25 mouse cellular contexts compared by ENCODE assay signal in genomic region chr7:64371940-64372878, GRCm38 (mm10). TPM values are rescaled to one million over a fixed set of nuclear protein-coding genes. Genes with fewer than 3 reads are reported as not detected.
DNase-seq lines count a peak whose midpoint lies in the region; ATAC-seq and TF ChIP-seq lines count a peak whose summit lies in the region.
"Had no signal": no experiment of that assay in that cellular context is flagged by ENCODE, and none has a peak within 500 bp of the region (broad histone marks: within the 10 kb centered on the region; RNA-seq: fewer than 3 reads in every experiment).

No protein-coding gene starts in this region.

- ATAC-seq in forebrain, embryonic 12.5 days (ENCODE audit: low FRiP score) = no peak
- no peak for ATAC-seq in liver, embryonic 13.5 days (ENCODE audit: low read depth)
- ATAC-seq in liver, postnatal 0 days = no peak
- ATAC-seq in G1E (ENCODE audit: extremely low read depth, insufficient number of reproducible peaks, low FRiP score, poor library complexity, severe bottlenecking) = no peak
- ATAC-seq: forebrain, postnatal 0 days; hindbrain, embryonic 16.5 days; intestine, postnatal 0 days had no signal

- no peak overlapping the region for H3K9ac ChIP-seq in forebrain, embryonic 12.5 days
- no peak overlapping the region for H3K9ac ChIP-seq in liver, embryonic 13.5 days
- H3K9ac ChIP-seq in liver, postnatal 0 days (replicated peaks) = no peak overlapping the region

- no peak for TF ChIP-seq CTCF in liver, postnatal 0 days (IDR thresholded peaks at IDR 0.05; ENCODE audit: low read depth)
- no peak for TF ChIP-seq CTCF in G1E (IDR thresholded peaks at IDR 0.05; ENCODE audit: low read depth, low read length)

- TF ChIP-seq POLR2A in myocyte (IDR thresholded peaks at IDR 0.05; ENCODE audit: insufficient read length, low read depth) = no peak

- peaks cover 71% of the 10 kb centered on the region for H3K36me3 ChIP-seq in forebrain, embryonic 10.5 days (replicated peaks)
- H3K36me3 ChIP-seq in forebrain, embryonic 12.5 days (replicated peaks) = peaks cover 34% of the 10 kb centered on the region
- peaks cover 33% of the 10 kb centered on the region for H3K36me3 ChIP-seq in liver, embryonic 13.5 days
- peaks cover 11% of the 10 kb centered on the region for H3K36me3 ChIP-seq in liver, postnatal 0 days (replicated peaks; ENCODE audit: insufficient read depth, low read length)
- H3K36me3 ChIP-seq in G1E (replicated peaks) = peaks cover 71% of the 10 kb centered on the region
- H3K36me3 ChIP-seq in myocyte (ENCODE audit: control insufficient read depth, insufficient read depth) = peaks cover 6% of the 10 kb centered on the region

- no peak for TF ChIP-seq EP300 in liver, postnatal 0 days (IDR thresholded peaks at IDR 0.05; ENCODE audit: low read depth)

- no peak for DNase-seq in forebrain, embryonic 10.5 days (ENCODE audit: extremely low spot score, low spot score)
- no peak for DNase-seq in liver, embryonic 13.5 days
- DNase-seq in liver, postnatal 0 days = no peak
- no peak for DNase-seq in G1E (ENCODE audit: low spot score)
- no peak for DNase-seq in layer of hippocampus, adult 18-20 months (ENCODE audit: low spot score in 2 of 2)
- DNase-seq in gastrocnemius, adult 18-20 months (ENCODE audit: low spot score) = no peak
- DNase-seq: adrenal gland, postnatal 14 days; gastrocnemius, postnatal 25 days; heart, adult 2 months; heart, postnatal 4 days; kidney, postnatal 4 days; layer of hippocampus, adult 9-11 months; right cerebral cortex, adult 18-20 months; right cerebral cortex, postnatal 4 days; thymus, postnatal 4 days had no signal

- H3ac ChIP-seq in myocyte (ENCODE audit: control insufficient read depth, insufficient read length) = no peak overlapping the region

- peaks cover 14% of the 10 kb centered on the region for H3K4me1 ChIP-seq in forebrain, embryonic 10.5 days
- peaks cover 9% of the 10 kb centered on the region for H3K4me1 ChIP-seq in forebrain, embryonic 12.5 days
- H3K4me1 ChIP-seq in liver, embryonic 13.5 days (replicated peaks) = peaks cover 11% of the 10 kb centered on the region
- peaks cover 7% of the 10 kb centered on the region for H3K4me1 ChIP-seq in liver, postnatal 0 days (ENCODE audit: insufficient read depth)
- H3K4me1 ChIP-seq in G1E (ENCODE audit: insufficient read depth, low read depth, low read length) = peaks cover 18% of the 10 kb centered on the region

- H3K27me3 ChIP-seq in forebrain, embryonic 10.5 days (ENCODE audit: poor library complexity, severe bottlenecking) = no peaks in the 10 kb centered on the region
- H3K27me3 ChIP-seq in forebrain, embryonic 12.5 days = no peaks in the 10 kb centered on the region
- no peaks in the 10 kb centered on the region for H3K27me3 ChIP-seq in liver, embryonic 13.5 days
- no peaks in the 10 kb centered on the region for H3K27me3 ChIP-seq in liver, postnatal 0 days (ENCODE audit: insufficient read depth, low read length)
- no peaks in the 10 kb centered on the region for H3K27me3 ChIP-seq in G1E (ENCODE audit: insufficient read depth, low read length)
- no peaks in the 10 kb centered on the region for H3K27me3 ChIP-seq in myocyte (ENCODE audit: control insufficient read depth, insufficient read depth, insufficient read length)
- H3K27me3 ChIP-seq: embryonic facial prominence, embryonic 15.5 days; heart, embryonic 15.5 days; lung, embryonic 15.5 days; neural tube, embryonic 12.5 days had no signal

- peak overlapping the region; percentile 72; the same call in 1 of the 2 replicates for H3K4me3 ChIP-seq in forebrain, embryonic 10.5 days
- no peak overlapping the region for H3K4me3 ChIP-seq in forebrain, embryonic 12.5 days (replicated peaks)
- peak overlapping the region; percentile 76; the same call in 1 of the 2 replicates for H3K4me3 ChIP-seq in liver, embryonic 13.5 days (replicated peaks)
- H3K4me3 ChIP-seq in liver, postnatal 0 days (ENCODE audit: low read depth, low read length) = no peak overlapping the region
- H3K4me3 ChIP-seq in G1E (ENCODE audit: low read depth, low read length) = peak overlapping the region; percentile 18; the same call in 1 of the 2 replicates
- peak overlapping the region; percentile 67 for H3K4me3 ChIP-seq in myocyte

- no peak overlapping the region for H3K27ac ChIP-seq in forebrain, embryonic 10.5 days
- H3K27ac ChIP-seq in forebrain, embryonic 12.5 days = no peak overlapping the region
- H3K27ac ChIP-seq in liver, embryonic 13.5 days = no peak overlapping the region
- H3K27ac ChIP-seq in liver, postnatal 0 days (ENCODE audit: low read depth) = no peak overlapping the region
- H3K27ac ChIP-seq: embryonic facial prominence, embryonic 15.5 days; heart, adult 2 months; heart, embryonic 15.5 days; lung, embryonic 15.5 days; neural tube, embryonic 12.5 days had no signal

- 91% methylated on average over 23 of the region's 23 CpGs for WGBS in forebrain, embryonic 10.5 days
- 90% methylated on average over 23 of the region's 23 CpGs for WGBS in forebrain, embryonic 12.5 days
- WGBS in liver, embryonic 13.5 days (ENCODE audit: insufficient replicate concordance) = 88% methylated on average over 23 of the region's 23 CpGs
- 88% methylated on average over 23 of the region's 23 CpGs for WGBS in liver, postnatal 0 days (ENCODE audit: insufficient replicate concordance)

- H3K79me2 ChIP-seq in myocyte (ENCODE audit: control insufficient read depth, insufficient read depth) = no peaks in the 10 kb centered on the region

- no peak overlapping the region for H3K4me2 ChIP-seq in forebrain, embryonic 12.5 days
- H3K4me2 ChIP-seq in liver, embryonic 13.5 days = peak overlapping the region; percentile 68
- H3K4me2 ChIP-seq in liver, postnatal 0 days (ENCODE audit: low read depth, low read length) = no peak overlapping the region
- no peak overlapping the region for H3K4me2 ChIP-seq in myocyte (ENCODE audit: low read depth)

- H3K9me3 ChIP-seq in forebrain, embryonic 10.5 days = no peaks in the 10 kb centered on the region
- no peaks in the 10 kb centered on the region for H3K9me3 ChIP-seq in forebrain, embryonic 12.5 days
- H3K9me3 ChIP-seq in liver, embryonic 13.5 days (replicated peaks) = no peaks in the 10 kb centered on the region
- no peaks in the 10 kb centered on the region for H3K9me3 ChIP-seq in liver, postnatal 0 days (ENCODE audit: low read length)
- H3K9me3 ChIP-seq in G1E (replicated peaks) = no peaks in the 10 kb centered on the region
- H3K9me3 ChIP-seq: embryonic facial prominence, embryonic 15.5 days; heart, embryonic 15.5 days; lung, embryonic 15.5 days; midbrain, embryonic 10.5 days; neural tube, embryonic 12.5 days had no signal

TF ChIP-seq in myocyte, 11 proteins besides CTCF, POLR2A, EP300 and RAD21 (continues in another document):
- TF ChIP-seq SRF (IDR thresholded peaks at IDR 0.05; ENCODE audit: control insufficient read depth, insufficient read length, low read depth) = no peak
- no peak for TF ChIP-seq TCF3 (IDR thresholded peaks at IDR 0.05; ENCODE audit: insufficient read length, low read depth)
- no peak for TF ChIP-seq TCF12 (IDR thresholded peaks at IDR 0.05; ENCODE audit: insufficient read depth, poor library complexity, severe bottlenecking)
- no peak for TF ChIP-seq MYOG (IDR thresholded peaks at IDR 0.05; ENCODE audit: control insufficient read depth in 1 of 3, insufficient read depth in 1 of 3, insufficient read length in 2 of 3, low read depth in 2 of 3)
- TF ChIP-seq MAX (IDR thresholded peaks at IDR 0.05; ENCODE audit: low read depth) = no peak
- TF ChIP-seq MYOD1 (IDR thresholded peaks at IDR 0.05; ENCODE audit: control insufficient read depth in 1 of 3, insufficient read length in 2 of 3, low read depth in 2 of 3) = no peak
- TF ChIP-seq USF1 (IDR thresholded peaks at IDR 0.05; ENCODE audit: low read depth) = no peak
- TF ChIP-seq CEBPB (IDR thresholded peaks at IDR 0.05; ENCODE audit: insufficient read depth, poor library complexity, severe bottlenecking) = no peak
- no peak for TF ChIP-seq POLR2AphosphoS2 (IDR thresholded peaks at IDR 0.05; ENCODE audit: insufficient read length, low read depth)
- TF ChIP-seq REST (IDR thresholded peaks at IDR 0.05; ENCODE audit: insufficient read depth, insufficient read length) = no peak

RNA-seq across cellular contexts. Expression of gene Fan1, which starts 1.7 kb away (rescaled TPM):
- polyA plus RNA-seq in forebrain, embryonic 10.5 days (2016; fragmentation: Nextera tagmentation; extraction: Ambion mirVana) = 9.5 and 10.4 TPM in 2 replicates
- polyA plus RNA-seq in forebrain, embryonic 12.5 days (2016; fragmentation: Nextera tagmentation; extraction: Ambion mirVana) = 9.1 and 10.2 TPM in 2 replicates
- 1.5 and 1.9 TPM in 2 replicates for polyA plus RNA-seq in liver, embryonic 13.5 days (2015; fragmentation: Nextera tagmentation; extraction: Ambion mirVana)
- polyA plus RNA-seq in liver, postnatal 0 days (2015; fragmentation: Nextera tagmentation; extraction: Ambion mirVana) = 1.5 and 1.6 TPM in 2 replicates
- total RNA-seq in G1E (2014; fragmentation: Nextera tagmentation) = 6.2 and 8.1 TPM in 2 replicates
- 7.1 and 9.0 TPM in 2 replicates for total RNA-seq in G1E (2017)
- 1.5 and 1.8 TPM in 2 replicates for polyA plus RNA-seq in G1E (2012)
- 1.7 TPM for polyA plus RNA-seq in myocyte (2012; fragmentation: generic; extraction: Trizol)
- total RNA-seq in layer of hippocampus, adult 18-20 months (2021) = 10 to 100 TPM; 11.4 to 12.1 TPM
- 1 to 10 TPM; 6.6 to 7.9 TPM for total RNA-seq in gastrocnemius, adult 18-20 months (2021)

RNA-seq across cellular contexts. Expression of gene Mphosph10, which starts 19.9 kb away (rescaled TPM):
- polyA plus RNA-seq in forebrain, embryonic 10.5 days (2016; fragmentation: Nextera tagmentation; extraction: Ambion mirVana) = 58.8 and 64.7 TPM in 2 replicates
- 48.5 and 51.3 TPM in 2 replicates for polyA plus RNA-seq in forebrain, embryonic 12.5 days (2016; fragmentation: Nextera tagmentation; extraction: Ambion mirVana)
- polyA plus RNA-seq in liver, embryonic 13.5 days (2015; fragmentation: Nextera tagmentation; extraction: Ambion mirVana) = 36.2 and 49.6 TPM in 2 replicates
- 17.0 and 17.6 TPM in 2 replicates for polyA plus RNA-seq in liver, postnatal 0 days (2015; fragmentation: Nextera tagmentation; extraction: Ambion mirVana)
- total RNA-seq in G1E (2014; fragmentation: Nextera tagmentation) = 135 and 150 TPM in 2 replicates
- total RNA-seq in G1E (2017) = 85.4 and 104 TPM in 2 replicates
- 7.3 and 9.4 TPM in 2 replicates for polyA plus RNA-seq in G1E (2012)
- polyA plus RNA-seq in myocyte (2012; fragmentation: generic; extraction: Trizol) = 8.4 TPM
- 10 to 100 TPM; 21.1 to 25.2 TPM for total RNA-seq in layer of hippocampus, adult 18-20 months (2021)
- total RNA-seq in gastrocnemius, adult 18-20 months (2021) = 10 to 100 TPM; 17.3 to 18.4 TPM

RNA-seq across cellular contexts. Expression of gene Mcee, which starts 20.2 kb away (rescaled TPM):
- 40.3 and 43.8 TPM in 2 replicates for polyA plus RNA-seq in forebrain, embryonic 10.5 days (2016; fragmentation: Nextera tagmentation; extraction: Ambion mirVana)
- polyA plus RNA-seq in forebrain, embryonic 12.5 days (2016; fragmentation: Nextera tagmentation; extraction: Ambion mirVana) = 30.7 and 34.9 TPM in 2 replicates
- polyA plus RNA-seq in liver, embryonic 13.5 days (2015; fragmentation: Nextera tagmentation; extraction: Ambion mirVana) = 42.3 and 45.1 TPM in 2 replicates
- 101 and 118 TPM in 2 replicates for polyA plus RNA-seq in liver, postnatal 0 days (2015; fragmentation: Nextera tagmentation; extraction: Ambion mirVana)
- total RNA-seq in G1E (2014; fragmentation: Nextera tagmentation) = 35.1 and 39.3 TPM in 2 replicates
- total RNA-seq in G1E (2017) = 72.8 and 75.4 TPM in 2 replicates
- polyA plus RNA-seq in G1E (2012) = 1.6 and 2.8 TPM in 2 replicates
- 18.9 TPM for polyA plus RNA-seq in myocyte (2012; fragmentation: generic; extraction: Trizol)
- 10 to 100 TPM; 49.2 to 57.9 TPM for total RNA-seq in layer of hippocampus, adult 18-20 months (2021)
- 100 to 1,000 TPM in 1 of 2 experiments, 10 to 100 TPM in 1; 97.0 to 111 TPM for total RNA-seq in gastrocnemius, adult 18-20 months (2021)

Comparison
In these comparisons a context has a peak if more than half of its experiments do, and no peak if none do; other contexts are left out.
1. H3K4me3 ChIP-seq: peak in forebrain, embryonic 10.5 days (single experiment), liver, embryonic 13.5 days (single experiment), G1E (single experiment) and myocyte (single experiment); none in forebrain, embryonic 12.5 days (single experiment) and liver, postnatal 0 days (single experiment).